Mouse (Mus musculus) thymus, adult 2 months (tissue): ENCODE results near the gene Syt8. TPM values are rescaled to one million over a fixed set of nuclear protein-coding genes. Genes with fewer than 3 reads are reported as not detected.

ENCODE experiments used
- DNase-seq: peaks from one replicate; pipeline ENCODE4 v3.0.0; 2021
- H3K27ac ChIP-seq: fragments of 200-500 bp; 2 replicates; pipeline ENCODE4 v1.5.1; 2012; ENCODE audit warnings: low read length, control low read depth; ENCODE audit not compliant: control insufficient read depth, insufficient read depth
- H3K27me3 ChIP-seq: fragments of 200-500 bp; 2 replicates; pipeline ENCODE4 v1.6.1; 2012; ENCODE audit warnings: mild to moderate bottlenecking, low read length, moderate library complexity, mixed read lengths; ENCODE audit not compliant: control insufficient read depth, insufficient read depth
- H3K36me3 ChIP-seq: fragments of 200-500 bp; 2 replicates; pipeline ENCODE4 v1.6.1; 2012; ENCODE audit warnings: mild to moderate bottlenecking, low read length, moderate library complexity; ENCODE audit not compliant: control insufficient read depth, insufficient read depth
- H3K4me1 ChIP-seq: fragments of 200-500 bp; replicated peaks from 2 replicates; pipeline ENCODE4 v1.6.1; 2012; ENCODE audit warnings: low read length; ENCODE audit not compliant: control insufficient read depth, insufficient read depth
- H3K4me3 ChIP-seq: fragments of 200-500 bp; 2 replicates; pipeline ENCODE4 v1.5.1; 2012; ENCODE audit warnings: mild to moderate bottlenecking, low read length, control low read depth, moderate library complexity; ENCODE audit not compliant: control insufficient read depth, insufficient read depth
- CTCF ChIP-seq: fragments of 200-500 bp; IDR thresholded peaks from 2 replicates; pipeline ENCODE4 v1.5.1; 2012; ENCODE audit warnings: mild to moderate bottlenecking, control low read depth, low read length, moderate library complexity, borderline replicate concordance; ENCODE audit not compliant: control insufficient read depth, poor library complexity, insufficient read depth; ENCODE audit errors: extremely low read depth
- POLR2A ChIP-seq: fragments of 200-500 bp; IDR thresholded peaks from 2 replicates; pipeline ENCODE4 v1.6.1; 2012; ENCODE audit warnings: mild to moderate bottlenecking, low read length, control low read depth, moderate library complexity; ENCODE audit not compliant: control insufficient read depth, poor library complexity, insufficient read depth; ENCODE audit errors: extremely low read depth
- WGBS: fragments of 180-500 bp; shearing (Covaris S2); methylation state at CpG from one replicate; pipeline ENCODE4 v1.1.7; 2018; 5-methylcytosine and 5-hydroxymethylcytosine counted together
- polyA plus RNA-seq: library from polyadenylated mRNA; depleted of rRNA; stranded (reverse); fragments of >200 nt; gene quantifications from 2 replicates; pipeline ENCODE4 v1.2.3, GENCODE M21; 2012

Syt8 gene
- polyA plus RNA-seq, 1 experiment, result 2.2 TPM

GRCm38 (mm10) chr7:142460636-142461077, 26.0 kb downstream of the Syt8 start, which contains the start of gene Lsp1:
Lsp1 (plus strand) TSS chr7:142460809.
- TF ChIP-seq CTCF (no peak), POLR2A (0 out of 2 replicates have a peak, but pooled peaks have one; percentile 34)
- peak; percentile 58 for DNase-seq
- no peaks in the 10 kb centered on the region; the same call in 1 of the 2 replicates for H3K36me3 ChIP-seq
- H3K4me1 ChIP-seq, result peaks cover 65% of the 10 kb centered on the region
- H3K27me3 ChIP-seq, result no peaks in the 10 kb centered on the region
- H3K27ac ChIP-seq, result peak within 1 kb of the TSS; percentile 82
- WGBS, result 19% methylated on average over 7 of the region's 7 CpGs
- H3K4me3 ChIP-seq, result peak within 1 kb of the TSS; percentile 70

- peak overlapping the region; percentile 70 for H3K4me3 ChIP-seq
- 10% methylated on average over 2 of the region's 2 CpGs for WGBS
These were observed 26.8 kb downstream of the Syt8 start for GRCm38 (mm10) chr7:142461446-142461845.

DNA sequence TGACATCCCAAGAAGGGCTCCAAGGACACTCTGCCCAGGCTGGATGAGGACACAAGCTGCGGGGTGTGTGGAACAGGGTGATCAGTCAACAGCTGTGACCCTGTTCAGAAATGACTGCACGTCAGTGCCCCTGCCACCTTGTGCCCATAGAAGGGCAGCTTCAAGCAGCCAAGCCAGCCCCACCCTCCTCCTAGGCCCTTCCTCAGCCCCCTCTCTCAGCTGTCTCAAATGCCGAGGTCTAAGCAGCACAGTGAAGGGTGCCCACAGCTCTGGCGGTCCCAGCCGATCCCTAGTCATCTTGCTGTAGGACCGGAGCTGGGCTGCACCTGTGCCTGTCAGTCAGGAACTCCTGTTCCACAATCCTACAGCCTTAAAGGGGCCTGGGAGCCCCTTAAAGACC, 27.5 kb downstream of the Syt8 start:
- peak overlapping the region; percentile 70 for H3K4me3 ChIP-seq
- H3K27me3 ChIP-seq, result no peaks in the 10 kb centered on the region
- no peaks in the 10 kb centered on the region; the same call in 1 of the 2 replicates for H3K36me3 ChIP-seq
- no peak for TF ChIP-seq POLR2A
- TF ChIP-seq CTCF, result no peak
- peaks cover 52% of the 10 kb centered on the region for H3K4me1 ChIP-seq
- peak overlapping the region; percentile 82 for H3K27ac ChIP-seq
- DNase-seq, result peak; percentile 35
- WGBS, result 21% methylated on average over 6 of the region's 6 CpGs

More at GRCm38 (mm10) chr7:142461446-142461845, 26.8 kb downstream of the Syt8 start:
- Histone ChIP-seq H3K4me1 (peaks cover 58% of the 10 kb centered on the region), H3K27ac (peak overlapping the region; percentile 82), H3K36me3 (no peaks in the 10 kb centered on the region; the same call in 1 of the 2 replicates), H3K27me3 (no peaks in the 10 kb centered on the region)
- TF ChIP-seq CTCF (no peak), POLR2A (0 out of 2 replicates have a peak, but pooled peaks have one; percentile 15)
- DNase-seq, result peak; percentile 67

GRCm38 (mm10) chr7:142462594-142463078, 28.0 kb downstream of the Syt8 start:
- Histone ChIP-seq H3K27me3 (no peaks in the 10 kb centered on the region), H3K4me3 (peak overlapping the region; percentile 70), H3K27ac (peak overlapping the region; percentile 82), H3K36me3 (no peaks in the 10 kb centered on the region; the same call in 1 of the 2 replicates), H3K4me1 (peaks cover 52% of the 10 kb centered on the region)
- 17% methylated on average over 4 of the region's 4 CpGs for WGBS
- no peak for TF ChIP-seq POLR2A
- DNase-seq, result peak; percentile 45

DNA sequence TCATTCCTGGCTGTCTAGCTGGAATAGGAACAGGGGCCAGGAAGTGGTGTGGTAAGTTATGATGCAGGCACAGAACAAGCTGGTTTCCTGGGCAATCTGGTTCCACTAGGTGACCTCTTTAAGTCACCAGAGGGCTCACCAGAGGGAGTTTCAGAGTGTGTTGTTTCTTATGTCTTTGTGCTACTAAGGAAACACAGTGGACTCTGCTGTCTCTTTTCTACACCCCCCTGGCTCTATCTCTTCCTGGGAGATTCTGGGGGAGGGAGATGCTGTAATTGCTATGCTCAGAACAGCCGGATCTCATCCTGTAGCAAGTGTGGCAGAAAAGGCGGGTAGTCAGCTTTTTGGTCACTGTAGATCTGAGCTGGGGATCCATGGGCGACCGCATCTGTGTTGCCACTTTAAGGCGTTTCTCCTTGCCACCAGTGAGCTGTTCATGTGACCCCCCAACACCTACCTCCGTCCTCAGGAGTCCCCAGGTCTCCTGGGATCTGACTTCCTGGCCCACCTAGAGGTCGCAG, 35.6 kb downstream of the Syt8 start:
- Histone ChIP-seq H3K27ac (no peak overlapping the region), H3K4me3 (no peak overlapping the region), H3K4me1 (peaks cover 4% of the 10 kb centered on the region; the same call in 1 of the 2 replicates), H3K36me3 (no peaks in the 10 kb centered on the region; the same call in 1 of the 2 replicates), H3K27me3 (no peaks in the 10 kb centered on the region)
- no peak for DNase-seq
- TF ChIP-seq CTCF, result no peak
- WGBS, result 94% methylated on average over 7 of the region's 7 CpGs

DNA sequence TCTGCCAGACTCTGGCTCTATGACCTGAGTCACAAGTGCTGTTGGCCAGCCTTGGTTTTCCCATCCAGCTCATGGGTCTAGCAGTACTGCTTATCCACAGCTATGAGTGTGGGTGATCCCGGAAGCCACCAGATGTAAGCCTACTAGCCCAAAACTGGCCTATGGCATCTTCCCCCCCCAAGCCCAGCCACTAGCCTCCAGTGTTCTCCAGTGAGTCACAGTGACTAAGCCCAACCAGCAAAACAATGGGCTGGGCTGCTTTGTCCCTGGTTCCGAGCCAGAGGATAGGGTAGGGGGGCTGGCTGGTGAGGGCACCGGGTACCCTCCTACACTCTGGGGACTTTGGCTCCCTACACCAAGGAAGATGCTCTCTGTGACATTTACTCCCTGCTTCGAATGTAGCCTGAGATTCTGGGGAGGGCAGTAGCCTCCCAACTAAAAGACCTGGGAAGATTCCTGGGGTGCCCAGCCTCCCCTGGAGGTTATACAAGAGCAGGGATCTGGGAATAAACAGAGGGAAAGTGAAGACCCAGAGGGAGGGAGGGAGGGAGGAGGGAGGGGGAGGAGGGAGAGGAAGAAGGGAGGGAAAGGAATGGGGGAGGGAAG, 36.3 kb downstream of the Syt8 start:
- Histone ChIP-seq H3K27me3 (no peaks in the 10 kb centered on the region), H3K36me3 (no peaks in the 10 kb centered on the region), H3K4me3 (no peak overlapping the region), H3K27ac (no peak overlapping the region), H3K4me1 (peaks cover 4% of the 10 kb centered on the region; the same call in 1 of the 2 replicates)
- no peak for DNase-seq
- 85% methylated on average over 4 of the region's 4 CpGs for WGBS
- TF ChIP-seq POLR2A (no peak), CTCF (no peak)

- Histone ChIP-seq H3K36me3 (no peaks in the 10 kb centered on the region), H3K27ac (no peak overlapping the region), H3K4me3 (no peak overlapping the region), H3K4me1 (peaks cover 4% of the 10 kb centered on the region; the same call in 1 of the 2 replicates), H3K27me3 (no peaks in the 10 kb centered on the region)
- WGBS, result 92% methylated on average over 6 of the region's 6 CpGs
- DNase-seq, result no peak
- TF ChIP-seq CTCF, result no peak
- no peak for TF ChIP-seq POLR2A
These were observed 36.8 kb downstream of the Syt8 start for GRCm38 (mm10) chr7:142471414-142471861.
